Mouse (Mus musculus): ENCODE measurements around the gene Gm13275. TPM values are rescaled to one million over a fixed set of nuclear protein-coding genes. Genes with fewer than 3 reads are reported as not detected.
A peak's percentile ranks its signal among the peaks of the same experiment; 100 is the strongest.
"Not testable (repeated sequence)": the region's sequence is repeated elsewhere in the genome, so short reads cannot be mapped to it uniquely, and the experiment has no call there.

Gm13275 gene
- not detected for total RNA-seq (2022)

- peak; percentile 71 for DNase-seq
Measured at GRCm38 (mm10) chr4:88793936-88794675, at the start of gene Gm13275. Gene Gm13275 (plus strand): TSS chr4:88794487.

- DNase-seq: no peak
Measured at GRCm38 (mm10) chr4:88749926-88750325, 44.4 kb upstream of the Gm13275 start.

DNA sequence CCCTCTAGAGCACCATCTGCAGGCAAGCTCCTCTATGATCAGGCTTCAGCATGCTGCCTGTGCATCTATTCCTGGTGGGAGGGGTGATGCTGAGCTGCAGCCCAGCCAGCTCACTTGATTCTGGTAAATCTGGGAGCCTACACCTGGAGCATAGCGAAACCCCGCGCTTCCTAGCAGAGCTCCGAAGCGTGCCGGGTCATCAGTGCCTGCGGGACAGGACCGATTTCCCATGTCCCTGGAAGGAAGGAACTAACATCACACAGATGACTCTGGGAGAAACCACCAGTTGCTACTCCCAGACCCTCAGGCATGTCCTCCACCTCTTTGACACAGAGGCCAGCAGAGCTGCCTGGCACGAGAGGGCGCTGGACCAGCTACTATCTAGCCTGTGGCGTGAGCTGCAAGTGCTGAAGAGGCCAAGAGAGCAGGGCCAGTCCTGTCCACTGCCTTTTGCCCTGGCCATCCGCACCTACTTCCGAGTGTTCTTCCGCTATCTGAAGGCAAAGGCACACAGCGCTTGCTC lies 39.4 kb upstream of the Gm13275 start, which contains the start of gene Gm13271:
Gene Gm13271, plus strand, starts transcription at position 51 of the 523 bp plus-strand sequence.
- DNase-seq: peak; percentile 75

GRCm38 (mm10) chr4:88756581-88757513 lies 37.4 kb upstream of the Gm13275 start:
- not testable (repeated sequence) for DNase-seq

GRCm38 (mm10) chr4:88757628-88758031 lies 36.7 kb upstream of the Gm13275 start:
- peak; percentile 89 for DNase-seq

- DNase-seq: not testable (repeated sequence)
Measured at GRCm38 (mm10) chr4:88758751-88759150, 35.5 kb upstream of the Gm13275 start.

- DNase-seq: not testable (repeated sequence)
Measured at GRCm38 (mm10) chr4:88759610-88760268, 34.5 kb upstream of the Gm13275 start, which contains the start of gene Gm13283. Gene Gm13283 (plus strand): TSS chr4:88760119.

GRCm38 (mm10) chr4:88760431-88760830 lies 33.9 kb upstream of the Gm13275 start:
- peak; percentile 78 for DNase-seq

- DNase-seq: peak; percentile 69
Measured at GRCm38 (mm10) chr4:88761776-88762175, 32.5 kb upstream of the Gm13275 start.

- not testable (repeated sequence) for DNase-seq
Measured at GRCm38 (mm10) chr4:88762341-88762740, 31.9 kb upstream of the Gm13275 start.

GRCm38 (mm10) chr4:88763384-88764018 lies 30.8 kb upstream of the Gm13275 start:
- peak; percentile 68 for DNase-seq

DNA sequence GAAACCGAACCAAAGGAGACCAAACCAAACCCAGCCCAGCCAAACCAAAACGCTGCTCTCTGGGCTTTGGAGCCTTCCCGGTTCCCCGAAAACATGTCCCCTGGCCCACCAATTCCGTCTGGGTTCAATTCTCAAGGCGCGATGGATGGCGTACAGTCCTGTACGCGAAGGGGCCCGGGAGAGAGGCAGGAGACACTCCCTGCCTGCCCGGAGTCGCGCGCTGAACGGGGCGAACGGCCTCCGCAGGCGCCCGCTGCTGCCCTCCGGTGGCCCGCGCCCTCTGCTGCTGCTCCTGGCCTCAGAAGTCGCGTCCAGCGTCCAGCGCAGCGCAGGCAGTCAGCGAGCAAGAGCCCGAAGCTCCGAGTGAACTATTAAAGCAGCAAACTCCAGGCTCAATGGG lies 20.8 kb upstream of the Gm13275 start, which contains the start of gene Gm13290:
Gene Gm13290, plus strand, starts transcription at position 301 of the 400 bp plus-strand sequence.
- DNase-seq: not testable (repeated sequence)

DNA sequence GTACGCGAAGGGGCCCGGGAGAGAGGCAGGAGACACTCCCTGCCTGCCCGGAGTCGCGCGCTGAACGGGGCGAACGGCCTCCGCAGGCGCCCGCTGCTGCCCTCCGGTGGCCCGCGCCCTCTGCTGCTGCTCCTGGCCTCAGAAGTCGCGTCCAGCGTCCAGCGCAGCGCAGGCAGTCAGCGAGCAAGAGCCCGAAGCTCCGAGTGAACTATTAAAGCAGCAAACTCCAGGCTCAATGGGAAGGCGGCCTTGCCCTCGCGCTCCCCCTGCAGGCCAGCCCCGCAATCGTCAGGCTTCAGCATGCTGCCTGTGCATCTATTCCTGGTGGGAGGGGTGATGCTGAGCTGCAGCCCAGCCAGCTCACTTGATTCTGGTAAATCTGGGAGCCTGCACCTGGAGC lies 17.7 kb upstream of the Gm13275 start, which contains the start of gene Gm13289:
Gene Gm13289, plus strand, starts transcription at position 301 of the 400 bp plus-strand sequence.
- not testable (repeated sequence) for DNase-seq

- DNase-seq: not testable (repeated sequence)
Measured at GRCm38 (mm10) chr4:88779550-88779949, 14.7 kb upstream of the Gm13275 start, which contains the start of gene Gm13272. Gene Gm13272 (plus strand): TSS chr4:88779850.

DNA sequence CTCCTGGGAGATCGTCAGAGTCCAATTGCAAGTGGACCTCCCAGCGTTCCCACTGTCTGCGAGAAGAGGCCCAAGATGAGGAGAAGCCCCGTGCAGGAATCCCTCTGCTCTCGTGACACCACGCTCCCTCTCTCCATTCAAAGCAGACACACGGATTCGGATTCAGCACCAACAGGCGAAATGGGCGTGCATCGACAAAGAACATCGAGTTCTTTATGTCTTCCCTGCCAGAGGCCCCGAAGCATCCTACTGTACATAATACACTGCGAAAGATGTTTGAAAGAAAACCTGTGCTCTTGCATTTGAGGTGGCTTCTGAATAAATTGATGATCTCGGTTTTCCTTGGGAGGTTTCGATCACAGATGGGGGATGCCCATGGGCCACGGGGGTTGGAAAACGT lies 14.0 kb upstream of the Gm13275 start:
- DNase-seq: not testable (repeated sequence)

- DNase-seq: not testable (repeated sequence)
Measured at GRCm38 (mm10) chr4:88781831-88782230, 12.5 kb upstream of the Gm13275 start, which contains the start of gene Ifnz. Gene Ifnz (plus strand): TSS chr4:88782131.

GRCm38 (mm10) chr4:88782335-88782734 lies 12.0 kb upstream of the Gm13275 start:
- not testable (repeated sequence) for DNase-seq

DNA sequence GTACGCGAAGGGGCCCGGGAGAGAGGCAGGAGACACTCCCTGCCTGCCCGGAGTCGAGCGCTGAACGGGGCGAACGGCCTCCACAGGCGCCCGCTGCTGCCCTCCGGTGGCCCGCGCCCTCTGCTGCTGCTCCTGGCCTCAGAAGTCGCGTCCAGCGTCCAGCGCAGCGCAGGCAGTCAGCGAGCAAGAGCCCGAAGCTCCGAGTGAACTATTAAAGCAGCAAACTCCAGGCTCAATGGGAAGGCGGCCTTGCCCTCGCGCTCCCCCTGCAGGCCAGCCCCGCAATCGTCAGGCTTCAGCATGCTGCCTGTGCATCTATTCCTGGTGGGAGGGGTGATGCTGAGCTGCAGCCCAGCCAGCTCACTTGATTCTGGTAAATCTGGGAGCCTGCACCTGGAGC lies 8.9 kb upstream of the Gm13275 start, which contains the start of gene Gm13276:
Gene Gm13276, plus strand, starts transcription at position 301 of the 400 bp plus-strand sequence.
- DNase-seq: not testable (repeated sequence)

- peak; percentile 65 for DNase-seq
Measured at GRCm38 (mm10) chr4:88788402-88788801, 5.9 kb upstream of the Gm13275 start, which contains the start of gene Gm13277. Gene Gm13277 (plus strand): TSS chr4:88788632.

- not testable (repeated sequence) for DNase-seq
Measured at GRCm38 (mm10) chr4:88791250-88791649, 3.0 kb upstream of the Gm13275 start, which contains the start of gene Gm13278. Gene Gm13278 (plus strand): TSS chr4:88791550.

DNA sequence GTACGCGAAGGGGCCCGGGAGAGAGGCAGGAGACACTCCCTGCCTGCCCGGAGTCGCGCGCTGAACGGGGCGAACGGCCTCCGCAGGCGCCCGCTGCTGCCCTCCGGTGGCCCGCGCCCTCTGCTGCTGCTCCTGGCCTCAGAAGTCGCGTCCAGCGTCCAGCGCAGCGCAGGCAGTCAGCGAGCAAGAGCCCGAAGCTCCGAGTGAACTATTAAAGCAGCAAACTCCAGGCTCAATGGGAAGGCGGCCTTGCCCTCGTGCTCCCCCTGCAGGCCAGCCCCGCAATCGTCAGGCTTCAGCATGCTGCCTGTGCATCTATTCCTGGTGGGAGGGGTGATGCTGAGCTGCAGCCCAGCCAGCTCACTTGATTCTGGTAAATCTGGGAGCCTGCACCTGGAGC lies 2.8 kb downstream of the Gm13275 start, which contains the start of gene Gm13279:
Gene Gm13279, plus strand, starts transcription at position 301 of the 400 bp plus-strand sequence.
- not testable (repeated sequence) for DNase-seq

All from adrenal gland, adult 8-10 months (tissue).